Mouse (Mus musculus) urinary bladder, adult 2 months (tissue): ENCODE measurements around the gene Plin2. TPM values are rescaled to one million over a fixed set of nuclear protein-coding genes. Genes with fewer than 3 reads are reported as not detected.

Experiments
- DNase-seq: peaks from one replicate; pipeline ENCODE4 v3.0.0; 2022; ENCODE audit warnings: low spot score
- polyA plus RNA-seq: library from polyadenylated mRNA; depleted of rRNA; stranded (reverse); fragments of >200 nt; gene quantifications from 2 replicates; pipeline ENCODE4 v1.2.3, GENCODE M21; 2012; rRNA removed

Gene Plin2
- polyA plus RNA-seq, result 129 and 151 TPM in 2 replicates

- DNase-seq, result peak; percentile 73
Observed at GRCm38 (mm10) chr4:86669780-86670201, at the start of gene Plin2. Gene Plin2 (minus strand): TSS chr4:86670060.

- no peak for DNase-seq
Observed at GRCm38 (mm10) chr4:86718878-86719577, 49.2 kb upstream of the Plin2 start.

GRCm38 (mm10) chr4:86717176-86717575 is 47.3 kb upstream of the Plin2 start:
- DNase-seq, result no peak

GRCm38 (mm10) chr4:86715341-86715740 is 45.5 kb upstream of the Plin2 start:
- no peak for DNase-seq

- DNase-seq, result no peak
Observed at GRCm38 (mm10) chr4:86713518-86713917, 43.7 kb upstream of the Plin2 start.

GRCm38 (mm10) chr4:86712751-86713195 is 42.9 kb upstream of the Plin2 start:
- DNase-seq, result peak; percentile 37

GRCm38 (mm10) chr4:86710666-86711215 is 40.9 kb upstream of the Plin2 start:
- no peak for DNase-seq

GRCm38 (mm10) chr4:86710034-86710650 is 40.3 kb upstream of the Plin2 start:
- no peak for DNase-seq

- DNase-seq, result no peak
Observed at GRCm38 (mm10) chr4:86708801-86709200, 38.9 kb upstream of the Plin2 start.

GRCm38 (mm10) chr4:86699161-86699865 is 29.5 kb upstream of the Plin2 start:
- DNase-seq, result no peak

- no peak for DNase-seq
Observed at GRCm38 (mm10) chr4:86696890-86697289, 27.0 kb upstream of the Plin2 start.

GRCm38 (mm10) chr4:86695081-86695480 is 25.2 kb upstream of the Plin2 start:
- no peak for DNase-seq

GRCm38 (mm10) chr4:86692931-86693330 is 23.1 kb upstream of the Plin2 start:
- no peak for DNase-seq

- no peak for DNase-seq
Observed at GRCm38 (mm10) chr4:86691290-86691689, 21.4 kb upstream of the Plin2 start.

- DNase-seq, result no peak
Observed at GRCm38 (mm10) chr4:86690768-86691167, 20.9 kb upstream of the Plin2 start.

GRCm38 (mm10) chr4:86690194-86690593 is 20.3 kb upstream of the Plin2 start:
- DNase-seq, result no peak

- DNase-seq, result no peak
Observed at GRCm38 (mm10) chr4:86689056-86689735, 19.3 kb upstream of the Plin2 start.

- DNase-seq, result no peak
Observed at GRCm38 (mm10) chr4:86686564-86686963, 16.7 kb upstream of the Plin2 start.

- DNase-seq, result no peak
Observed at GRCm38 (mm10) chr4:86686009-86686366, 16.1 kb upstream of the Plin2 start.

- DNase-seq, result no peak
Observed at GRCm38 (mm10) chr4:86685231-86686008, 15.6 kb upstream of the Plin2 start.

GRCm38 (mm10) chr4:86684806-86685205 is 14.9 kb upstream of the Plin2 start:
- no peak for DNase-seq
